Mouse (Mus musculus): ENCODE measurements around the gene Skor1. TPM values are rescaled to one million over a fixed set of nuclear protein-coding genes. Genes with fewer than 3 reads are reported as not detected.

The Skor1 gene
- total RNA-seq, 1 experiment from 2014 or later = not detected

DNA sequence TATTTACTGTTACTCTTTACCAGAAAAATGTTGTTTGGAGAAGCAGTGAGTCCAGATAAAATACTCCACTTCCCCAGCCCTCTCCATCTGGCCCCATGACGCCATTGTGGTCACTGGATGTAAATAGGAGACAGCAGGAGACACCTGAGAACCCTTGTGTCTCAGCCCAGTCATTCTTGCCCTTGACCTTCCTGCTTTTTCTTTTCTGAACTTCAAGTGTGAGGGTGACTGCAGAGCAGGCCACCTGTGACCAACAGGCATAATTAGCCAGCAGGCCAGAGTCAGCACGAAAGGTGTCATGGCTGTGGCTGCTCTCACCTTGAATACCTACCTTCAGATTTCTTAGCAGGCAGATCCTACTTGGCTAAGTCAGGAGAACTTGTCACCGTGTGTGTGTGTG, 36.2 kb downstream of the Skor1 start:
- ATAC-seq (replicated peaks in 1 of 2; ENCODE audit: insufficient read depth in 1 of 2, low FRiP score in 2 of 2, low TSS enrichment in 1 of 2, low read depth in 1 of 2, poor library complexity in 2 of 2, severe bottlenecking in 2 of 2) = no peak

DNA sequence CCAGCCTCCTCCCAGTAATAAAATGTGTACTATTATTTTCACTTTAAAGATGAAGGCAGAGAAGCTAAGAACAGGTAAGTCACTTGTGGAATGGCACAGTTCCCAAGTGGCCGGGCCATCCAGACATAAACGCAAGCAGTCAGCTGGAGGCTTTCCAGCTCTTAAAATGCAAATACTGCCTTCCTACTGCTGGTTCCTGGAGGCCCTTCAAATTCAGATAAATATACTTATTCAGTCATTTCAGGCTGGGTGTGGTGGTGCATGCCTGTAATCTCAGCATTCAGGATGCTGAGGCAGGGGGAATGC, 39.0 kb downstream of the Skor1 start:
- no peak for ATAC-seq (replicated peaks in 1 of 2; ENCODE audit: insufficient read depth in 1 of 2, low FRiP score in 2 of 2, low TSS enrichment in 1 of 2, low read depth in 1 of 2, poor library complexity in 2 of 2, severe bottlenecking in 2 of 2)

- ATAC-seq (replicated peaks in 1 of 2; ENCODE audit: insufficient read depth in 1 of 2, low FRiP score in 2 of 2, low TSS enrichment in 1 of 2, low read depth in 1 of 2, poor library complexity in 2 of 2, severe bottlenecking in 2 of 2) = peak; percentile 42 to 53
Measured at GRCm38 (mm10) chr9:63109020-63109781, 39.6 kb downstream of the Skor1 start.

GRCm38 (mm10) chr9:63108580-63108979, 40.2 kb downstream of the Skor1 start:
- no peak; a peak in 1 of 4 replicates for ATAC-seq (replicated peaks in 1 of 2; ENCODE audit: insufficient read depth in 1 of 2, low FRiP score in 2 of 2, low TSS enrichment in 1 of 2, low read depth in 1 of 2, poor library complexity in 2 of 2, severe bottlenecking in 2 of 2)

- ATAC-seq (replicated peaks in 1 of 2; ENCODE audit: insufficient read depth in 1 of 2, low FRiP score in 2 of 2, low TSS enrichment in 1 of 2, low read depth in 1 of 2, poor library complexity in 2 of 2, severe bottlenecking in 2 of 2) = no peak
Measured at GRCm38 (mm10) chr9:63100660-63101059, 48.1 kb downstream of the Skor1 start.

- no peak for ATAC-seq (replicated peaks in 1 of 2; ENCODE audit: insufficient read depth in 1 of 2, low FRiP score in 2 of 2, low TSS enrichment in 1 of 2, low read depth in 1 of 2, poor library complexity in 2 of 2, severe bottlenecking in 2 of 2)
Measured at GRCm38 (mm10) chr9:63099876-63100275, 48.9 kb downstream of the Skor1 start.

GRCm38 (mm10) chr9:63099344-63099743, 49.4 kb downstream of the Skor1 start:
- no peak for ATAC-seq (replicated peaks in 1 of 2; ENCODE audit: insufficient read depth in 1 of 2, low FRiP score in 2 of 2, low TSS enrichment in 1 of 2, low read depth in 1 of 2, poor library complexity in 2 of 2, severe bottlenecking in 2 of 2)

GRCm38 (mm10) chr9:63098887-63099286, 49.9 kb downstream of the Skor1 start:
- ATAC-seq (replicated peaks in 1 of 2; ENCODE audit: insufficient read depth in 1 of 2, low FRiP score in 2 of 2, low TSS enrichment in 1 of 2, low read depth in 1 of 2, poor library complexity in 2 of 2, severe bottlenecking in 2 of 2) = no peak

DNA sequence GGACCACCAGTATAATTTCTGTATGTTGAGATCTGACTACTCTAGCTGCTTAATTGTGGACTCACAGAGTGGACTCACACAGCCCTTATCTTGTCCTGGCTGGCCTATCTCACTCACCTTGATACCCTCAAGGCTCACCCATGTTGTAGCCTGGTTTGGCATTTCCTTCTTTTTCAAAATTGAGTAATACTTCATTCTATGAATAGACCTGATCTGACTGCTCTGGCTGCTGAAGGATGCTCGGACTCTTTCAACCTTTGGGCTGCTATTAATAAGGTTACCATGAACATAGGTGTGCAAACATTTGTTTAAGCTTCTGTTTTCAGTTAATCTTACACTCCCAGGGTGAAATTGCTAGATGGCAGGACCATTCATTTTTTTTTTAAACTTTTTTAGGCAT, 51.6 kb downstream of the Skor1 start:
- ATAC-seq (replicated peaks in 1 of 2; ENCODE audit: insufficient read depth in 1 of 2, low FRiP score in 2 of 2, low TSS enrichment in 1 of 2, low read depth in 1 of 2, poor library complexity in 2 of 2, severe bottlenecking in 2 of 2) = no peak

DNA sequence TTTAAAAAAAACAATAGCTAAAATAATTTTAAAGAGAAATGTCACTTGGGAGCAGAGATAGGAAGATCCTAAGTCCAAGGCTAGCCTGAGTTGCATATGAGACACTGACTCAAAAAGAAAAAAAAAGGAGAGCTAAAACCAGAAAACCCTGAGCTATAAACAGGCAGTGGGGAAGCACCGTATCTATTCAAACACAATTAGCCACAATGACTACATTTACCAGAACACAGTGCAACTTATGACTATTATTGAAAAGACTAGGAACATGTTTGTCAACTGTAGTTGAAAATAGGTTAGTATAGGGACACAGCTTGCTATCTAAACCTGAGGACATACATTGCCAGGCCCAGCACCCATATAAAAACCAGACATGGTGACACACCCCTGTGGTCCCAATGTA, 54.7 kb downstream of the Skor1 start:
- ATAC-seq (replicated peaks in 1 of 2; ENCODE audit: insufficient read depth in 1 of 2, low FRiP score in 2 of 2, low TSS enrichment in 1 of 2, low read depth in 1 of 2, poor library complexity in 2 of 2, severe bottlenecking in 2 of 2) = no peak

GRCm38 (mm10) chr9:63092567-63092966, 56.2 kb downstream of the Skor1 start:
- no peak for ATAC-seq (replicated peaks in 1 of 2; ENCODE audit: insufficient read depth in 1 of 2, low FRiP score in 2 of 2, low TSS enrichment in 1 of 2, low read depth in 1 of 2, poor library complexity in 2 of 2, severe bottlenecking in 2 of 2)

DNA sequence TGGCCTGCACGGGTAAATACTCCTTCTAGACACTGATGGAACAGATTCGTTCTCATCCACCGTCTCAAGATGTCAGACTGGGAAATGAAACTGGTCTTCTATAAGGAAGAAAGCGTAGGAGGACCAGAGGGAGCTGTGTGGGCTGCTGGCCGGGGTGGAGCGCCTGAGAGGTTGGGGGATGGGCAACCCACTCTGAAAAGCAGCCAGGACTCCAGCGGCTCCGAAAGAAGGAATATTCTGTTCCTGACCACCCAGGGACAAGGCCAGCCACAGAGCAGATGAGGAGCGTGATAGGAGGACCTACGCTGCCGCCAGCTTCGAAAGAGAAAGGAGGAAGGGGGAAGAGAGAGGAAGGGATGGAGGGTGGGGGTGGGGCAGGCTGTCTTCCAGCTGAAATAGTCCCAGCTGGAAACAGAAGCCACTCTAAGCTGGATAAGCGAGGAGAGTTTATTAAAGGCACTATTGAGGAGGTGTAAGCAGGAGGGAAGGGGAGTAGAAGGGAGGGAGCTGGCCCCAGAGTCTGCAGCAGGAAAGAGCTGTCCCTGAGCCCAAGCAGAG, 56.7 kb downstream of the Skor1 start:
- 0 out of 4 replicates have a peak, but pooled peaks of 1 of the 2 experiments have one; percentile 21 for ATAC-seq (replicated peaks in 1 of 2; ENCODE audit: insufficient read depth in 1 of 2, low FRiP score in 2 of 2, low TSS enrichment in 1 of 2, low read depth in 1 of 2, poor library complexity in 2 of 2, severe bottlenecking in 2 of 2)

DNA sequence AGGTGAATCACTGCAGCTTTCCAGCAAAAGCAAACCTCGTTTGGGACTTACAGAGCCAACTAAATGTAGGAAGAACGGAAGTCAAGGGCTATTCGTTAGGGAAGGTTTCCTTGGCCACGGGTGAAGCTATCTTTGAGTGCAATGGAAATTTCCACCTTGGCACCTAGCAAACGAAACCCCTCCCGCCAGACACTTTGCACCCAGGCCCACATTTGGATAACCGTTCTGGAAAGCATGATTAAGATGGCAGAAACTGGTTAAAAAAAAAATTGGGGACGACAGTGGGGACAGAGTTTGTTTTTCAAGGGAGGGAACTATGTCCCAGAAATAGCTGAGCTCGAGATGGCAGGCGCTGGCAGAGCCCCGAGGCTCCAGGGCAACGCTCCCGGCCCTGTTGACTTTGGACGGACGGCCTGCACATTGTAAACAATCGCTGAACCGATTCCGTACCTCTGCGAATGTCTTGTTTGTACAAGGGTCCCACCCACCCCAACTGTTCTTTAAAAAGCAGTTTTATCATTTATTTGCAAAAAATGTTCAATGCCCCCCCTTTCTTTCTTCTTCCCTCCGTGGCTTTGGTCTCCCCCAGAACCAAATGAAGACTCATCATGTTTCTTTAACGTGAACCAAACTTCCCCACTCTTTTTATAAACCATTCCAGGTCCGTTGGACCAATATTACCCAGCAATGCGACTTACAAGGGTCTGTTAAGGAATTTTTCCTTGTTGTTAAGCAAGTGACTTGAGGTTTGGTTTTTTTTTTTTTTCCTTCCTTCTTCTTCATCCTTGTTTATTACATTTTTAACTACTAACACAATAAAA, 57.5 kb downstream of the Skor1 start:
- ATAC-seq (replicated peaks in 1 of 2; ENCODE audit: insufficient read depth in 1 of 2, low FRiP score in 2 of 2, low TSS enrichment in 1 of 2, low read depth in 1 of 2, poor library complexity in 2 of 2, severe bottlenecking in 2 of 2) = no peak

DNA sequence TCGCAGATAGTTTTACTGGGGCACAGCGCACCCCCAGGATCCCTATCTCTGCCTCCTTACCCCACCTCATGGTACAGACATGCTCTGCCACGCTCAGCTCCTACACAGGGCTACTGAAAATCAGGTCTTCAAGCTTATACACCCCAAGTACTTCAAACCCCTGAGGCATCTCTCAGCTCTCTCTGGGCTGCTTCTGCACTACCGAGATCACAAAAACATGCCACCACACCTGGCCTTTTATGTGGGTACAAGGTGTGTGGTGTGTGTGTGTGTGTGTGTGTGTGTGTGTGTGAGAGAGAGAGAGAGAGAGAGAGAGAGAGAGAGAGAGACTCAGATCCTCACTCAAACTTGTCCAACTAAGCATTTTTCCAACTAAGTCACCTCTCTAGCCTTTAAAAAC, 59.6 kb downstream of the Skor1 start:
- ATAC-seq (replicated peaks in 1 of 2; ENCODE audit: insufficient read depth in 1 of 2, low FRiP score in 2 of 2, low TSS enrichment in 1 of 2, low read depth in 1 of 2, poor library complexity in 2 of 2, severe bottlenecking in 2 of 2) = no peak

Other genes starting within 250 kb of the Skor1 start
- 34.7 and 52.1 TPM in 2 replicates for gene Pias1, start 161.0 kb downstream of the Skor1 start, total RNA-seq (2017)
- gene Map2k5, start 228.9 kb upstream of the Skor1 start, total RNA-seq (2017) = 25.8 and 26.1 TPM in 2 replicates